Mouse (Mus musculus): ENCODE data around the gene Gbgt1.
A peak's percentile ranks its signal among the peaks of the same experiment; 100 is the strongest.
"Not testable (repeated sequence)": the region's sequence is repeated elsewhere in the genome, so short reads cannot be mapped to it uniquely, and the experiment has no call there.

Gbgt1 gene

DNA sequence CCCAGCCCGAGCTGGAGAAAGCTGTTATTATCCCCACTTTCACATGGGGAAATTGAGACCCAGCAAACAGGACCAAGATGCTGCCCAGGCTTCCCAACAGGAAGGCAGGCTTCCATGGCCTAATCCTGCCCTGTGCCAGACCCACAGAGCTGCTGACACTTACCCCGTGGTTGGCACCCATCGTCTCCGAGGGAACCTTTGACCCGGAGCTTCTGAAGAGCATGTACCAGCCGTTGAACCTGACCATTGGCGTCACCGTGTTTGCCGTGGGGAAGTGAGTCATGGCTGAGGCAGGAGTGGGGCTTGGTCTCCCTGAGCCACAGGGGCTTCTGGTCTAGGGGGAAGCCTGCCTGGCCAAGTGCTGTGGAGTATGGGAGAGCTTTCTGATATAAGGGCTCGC lies 6.3 kb downstream of the Gbgt1 start:
- DNase-seq, result no peak

DNA sequence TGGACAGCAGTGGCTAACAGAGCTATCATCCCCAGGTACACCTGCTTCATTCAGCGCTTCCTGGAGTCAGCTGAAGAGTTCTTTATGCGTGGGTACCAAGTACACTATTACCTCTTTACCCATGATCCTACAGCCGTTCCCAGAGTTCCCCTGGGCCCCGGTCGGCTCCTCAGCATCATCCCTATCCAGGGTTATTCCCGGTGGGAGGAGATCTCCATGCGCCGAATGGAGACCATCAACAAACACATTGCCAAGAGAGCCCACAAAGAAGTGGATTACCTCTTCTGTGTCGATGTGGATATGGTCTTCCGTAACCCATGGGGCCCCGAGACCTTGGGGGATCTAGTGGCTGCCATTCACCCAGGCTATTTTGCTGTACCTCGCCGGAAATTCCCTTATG lies 8.0 kb downstream of the Gbgt1 start:
- no peak for DNase-seq

DNA sequence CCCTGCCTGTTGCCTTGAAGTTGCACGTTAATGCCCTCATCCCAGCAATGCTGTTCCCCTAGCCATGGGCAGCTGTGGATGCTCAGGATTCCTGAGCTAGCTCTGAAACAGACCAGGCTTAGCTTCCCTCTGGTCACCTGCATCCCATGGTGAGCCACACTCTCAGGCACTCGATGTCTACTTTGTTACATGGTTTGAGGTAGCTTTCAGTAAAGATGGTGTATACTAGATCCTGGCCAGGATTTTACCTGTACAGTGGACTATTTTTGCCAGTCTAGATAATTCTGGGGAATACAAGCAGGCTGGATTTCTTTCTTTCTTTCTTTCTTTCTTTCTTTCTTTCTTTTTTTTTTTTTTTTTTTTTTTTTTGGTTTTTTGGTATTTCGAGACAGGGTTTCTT lies 9.1 kb downstream of the Gbgt1 start, which contains the start of gene Gm10134:
Gene Gm10134, plus strand, starts transcription at position 301 of the 400 bp plus-strand sequence.
- no peak for DNase-seq

DNA sequence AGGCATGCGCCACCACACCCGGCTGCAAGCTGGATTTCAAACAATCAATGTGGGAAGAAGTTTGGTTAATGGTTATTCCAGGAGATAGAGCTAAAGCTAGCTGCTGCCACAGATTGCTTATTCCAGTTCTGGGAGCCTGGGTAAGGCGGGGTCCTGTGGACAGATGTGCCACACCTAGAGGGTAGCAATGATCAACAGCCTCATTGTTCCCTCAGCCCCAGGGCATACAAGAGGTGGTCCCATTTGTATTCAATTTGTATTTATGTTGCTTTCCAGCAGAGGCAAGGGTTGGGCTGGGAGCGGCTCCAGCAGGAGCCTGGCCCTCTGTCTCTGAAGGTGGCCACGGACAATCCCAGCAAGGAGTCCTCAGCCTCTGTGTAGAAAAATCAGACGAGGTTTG lies 9.6 kb downstream of the Gbgt1 start:
- DNase-seq, result no peak

DNA sequence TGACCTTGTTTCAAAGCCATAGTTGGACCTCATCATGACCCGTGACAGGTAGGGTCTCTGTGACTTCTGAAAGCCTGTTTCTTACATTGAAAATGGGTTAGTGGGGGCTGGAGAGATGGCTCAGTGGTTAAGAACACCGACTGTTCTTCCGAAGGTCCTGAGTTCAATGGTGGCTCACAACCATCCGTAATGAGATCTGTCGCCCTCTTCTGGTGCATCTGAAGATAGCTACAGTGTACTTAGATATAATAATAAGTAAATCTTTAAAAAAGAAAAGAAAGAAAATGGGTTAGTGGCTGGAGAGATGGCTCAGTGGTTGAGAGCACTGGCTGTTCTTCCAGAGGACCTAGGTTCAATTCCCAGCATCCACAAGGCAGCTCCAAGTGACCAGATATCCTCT lies 14.9 kb downstream of the Gbgt1 start:
- not testable (repeated sequence) for DNase-seq

DNA sequence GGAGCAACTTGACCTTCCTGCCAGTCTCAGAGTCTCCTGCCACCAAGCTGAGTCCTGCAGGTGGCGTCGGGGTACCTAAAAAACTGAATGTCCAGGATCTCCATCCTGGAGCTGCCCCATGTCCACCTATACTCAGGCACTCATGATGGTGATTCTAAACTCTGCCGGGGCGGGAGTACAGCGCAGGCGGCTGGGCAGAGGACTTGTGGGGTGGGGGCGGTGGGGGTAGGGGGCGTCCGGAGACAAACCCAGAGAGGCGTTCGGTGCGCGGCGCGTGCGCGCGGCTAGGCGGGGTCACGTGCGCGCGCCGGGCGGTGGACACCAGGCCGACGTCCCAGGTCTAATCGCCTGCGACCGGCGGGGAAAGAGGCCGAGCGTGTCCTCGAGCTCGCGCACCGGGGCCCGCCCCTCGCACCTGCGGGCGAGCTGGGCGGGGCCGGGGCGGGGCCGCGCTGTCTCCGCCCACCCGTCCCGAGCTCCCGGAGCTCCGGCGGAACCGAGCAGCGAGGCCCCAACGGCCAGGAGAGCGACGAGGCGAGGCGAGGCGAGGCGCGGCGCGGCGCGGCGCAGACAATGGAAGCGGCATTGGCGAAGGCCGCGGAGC lies 16.2 kb downstream of the Gbgt1 start, which contains the start of gene Ralgds:
Gene Ralgds, plus strand, starts transcription at position 328 of the 604 bp plus-strand sequence.
- peak; percentile 76 for DNase-seq

DNA sequence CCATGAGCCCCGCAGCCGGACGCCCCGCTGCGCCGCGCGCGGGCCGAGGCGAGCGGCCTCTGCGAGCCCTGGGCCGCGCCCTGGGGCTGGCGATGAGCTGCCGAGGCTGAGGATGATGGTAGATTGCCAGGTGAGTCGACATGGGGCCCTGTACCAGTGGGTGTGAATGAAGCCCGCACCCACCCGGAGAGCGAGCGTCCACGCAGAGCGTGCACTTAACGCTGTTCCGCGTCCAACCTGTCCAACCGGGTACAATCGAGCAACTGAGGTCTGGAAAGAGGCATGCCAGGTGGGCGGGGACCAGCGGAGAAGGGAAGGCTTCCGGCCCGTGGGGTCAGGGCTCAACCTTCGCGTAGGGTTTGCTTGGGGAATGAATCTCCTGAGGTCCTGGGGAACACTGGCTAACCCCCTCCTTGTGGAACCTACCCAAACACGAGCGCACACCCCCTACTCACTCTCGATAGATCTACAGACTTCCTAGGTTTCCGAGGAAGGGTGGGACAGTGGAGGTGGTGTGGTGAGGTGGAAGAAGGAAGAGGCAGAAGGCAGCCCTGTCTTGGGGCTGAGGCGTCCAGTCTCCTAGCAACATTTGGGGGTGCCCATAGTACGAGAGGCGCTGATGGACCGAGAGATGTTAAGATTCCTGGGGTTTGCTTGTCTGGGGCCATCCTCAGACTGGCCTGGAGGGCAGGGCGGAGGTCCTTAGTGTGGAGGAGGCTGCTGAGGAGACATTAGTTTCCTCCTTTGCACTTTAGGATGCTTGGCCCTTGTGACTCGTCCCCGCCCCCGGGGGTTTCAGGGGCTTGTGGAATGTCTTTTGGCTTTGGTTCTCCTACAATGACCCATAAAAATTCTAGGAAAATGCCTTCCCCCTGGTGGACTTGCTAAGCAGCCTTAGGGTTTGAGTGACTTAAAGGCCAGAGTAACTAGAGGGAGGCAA lies 17.0 kb downstream of the Gbgt1 start:
- DNase-seq, result peak; percentile 33

DNA sequence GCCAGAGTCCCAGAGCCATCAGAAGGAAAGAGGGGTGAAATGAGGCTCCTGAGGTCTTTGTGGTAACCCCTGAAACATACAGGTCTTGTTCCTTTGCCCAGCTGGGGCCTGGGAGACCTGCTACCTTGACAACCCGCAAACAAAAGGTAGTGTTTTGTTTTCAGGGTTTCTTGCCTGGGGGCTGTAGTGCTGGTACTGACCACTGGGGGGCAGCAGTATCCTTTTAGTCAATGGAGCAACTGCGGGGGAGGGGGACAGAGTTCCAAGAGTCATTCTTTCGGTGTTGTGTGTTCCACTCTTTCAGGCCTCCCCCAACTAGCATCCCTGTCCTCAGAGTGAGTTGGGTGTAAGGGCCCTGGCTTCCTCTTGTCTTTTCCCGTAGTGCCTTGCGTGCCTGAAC lies 17.8 kb downstream of the Gbgt1 start:
- DNase-seq, result peak; percentile 64

DNA sequence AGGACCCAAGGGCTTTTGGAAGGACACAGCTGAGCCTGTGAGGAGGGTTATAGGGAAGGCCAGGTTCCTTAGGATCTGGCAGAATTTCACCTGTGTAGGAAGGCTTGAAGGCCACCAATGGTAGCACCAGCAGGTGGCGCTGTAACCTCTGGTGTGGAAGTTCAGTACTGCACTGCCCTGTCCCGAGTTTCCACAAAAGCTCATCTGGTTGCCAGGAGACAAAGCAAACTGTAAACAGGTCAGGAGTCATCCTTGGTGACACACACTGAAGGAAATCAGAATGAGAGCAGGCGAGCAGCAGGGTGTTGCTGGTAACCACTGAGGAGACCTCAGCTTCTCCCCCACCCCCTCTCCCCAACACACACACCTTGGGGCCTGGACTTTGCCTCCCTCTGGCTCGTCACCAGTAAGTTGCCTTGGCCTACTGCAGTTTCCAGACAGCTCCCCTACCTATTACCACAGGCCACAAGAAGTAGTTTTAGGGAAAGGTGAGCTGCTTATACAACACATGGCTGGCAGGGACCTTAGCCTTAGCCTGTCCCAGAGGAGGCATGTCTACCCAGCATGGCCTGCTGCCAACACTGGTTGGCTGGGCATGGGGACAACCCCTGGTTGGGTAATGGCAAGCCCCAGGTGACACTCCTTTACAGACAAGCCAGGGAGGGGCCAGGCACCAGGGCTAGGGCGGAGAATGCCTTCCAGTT lies 20.7 kb downstream of the Gbgt1 start:
- peak; percentile 83 for DNase-seq

DNA sequence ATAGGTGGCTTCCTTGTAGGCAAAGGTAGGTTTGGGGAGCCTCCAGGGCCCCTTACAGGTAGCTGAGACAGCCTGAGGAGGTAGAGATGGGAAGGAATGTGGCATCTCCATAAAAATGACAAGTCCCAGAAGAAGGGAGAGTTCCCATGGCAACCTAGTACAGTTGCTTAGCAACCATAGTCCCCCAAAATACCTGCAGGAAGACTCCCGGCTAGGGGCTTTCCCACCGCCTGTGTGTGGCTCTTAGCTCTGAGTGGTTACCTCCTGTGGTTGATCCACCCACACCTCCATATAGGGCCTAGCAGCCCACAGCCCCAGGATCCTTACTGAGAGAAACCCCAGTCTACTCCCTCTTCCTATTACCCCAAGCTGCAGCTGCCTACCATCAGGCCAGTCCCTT lies 21.5 kb downstream of the Gbgt1 start:
- DNase-seq, result no peak

DNA sequence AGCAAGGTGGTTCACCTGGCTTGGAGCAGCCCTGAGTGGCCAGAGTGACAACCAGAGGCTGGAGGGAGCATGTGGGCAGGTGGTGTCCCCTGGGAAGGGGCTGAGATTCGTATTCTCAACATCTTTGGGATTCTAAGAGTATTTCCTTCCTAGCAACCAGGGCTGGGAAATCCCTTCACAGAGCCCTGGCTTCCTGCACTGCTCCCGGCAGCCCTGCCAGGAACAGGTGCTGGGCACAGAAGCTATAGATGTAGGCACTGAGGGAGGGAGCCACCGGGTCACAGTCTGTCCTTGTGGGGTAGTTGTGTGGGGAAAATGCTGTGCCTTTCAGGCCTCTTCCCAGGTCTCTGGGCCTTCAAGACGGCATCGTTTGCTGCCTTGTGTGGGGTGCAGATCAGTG lies 23.9 kb downstream of the Gbgt1 start:
- no peak for DNase-seq

DNA sequence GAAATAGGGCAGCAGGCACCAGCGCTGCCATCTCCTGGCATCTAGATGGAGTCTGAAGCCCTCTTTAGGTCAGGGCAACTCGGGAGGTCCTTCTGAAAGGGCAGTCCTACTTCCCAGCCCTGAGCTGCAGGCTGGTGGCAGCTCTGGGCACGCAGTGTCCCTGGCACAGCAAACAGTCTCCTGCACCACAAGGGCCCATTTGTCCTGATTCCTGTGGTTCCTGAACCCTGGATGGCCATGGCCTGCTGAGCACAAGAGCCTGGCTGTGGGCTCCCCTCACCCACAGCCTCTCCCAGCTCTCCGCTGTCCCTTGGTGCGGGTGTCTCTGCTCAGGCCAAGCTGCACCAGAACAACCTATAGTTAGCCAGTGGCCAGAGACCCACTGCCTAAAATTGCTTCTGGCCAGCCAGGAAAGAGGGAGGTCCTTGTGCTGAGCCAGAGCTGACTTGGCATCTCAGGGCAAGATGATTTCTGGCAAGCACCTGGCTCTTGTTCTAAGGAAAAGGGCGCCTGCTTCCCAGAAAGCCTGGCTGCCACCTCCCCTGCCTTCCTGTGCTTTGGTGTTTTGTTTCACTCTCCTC lies 25.0 kb downstream of the Gbgt1 start:
- no peak for DNase-seq

DNA sequence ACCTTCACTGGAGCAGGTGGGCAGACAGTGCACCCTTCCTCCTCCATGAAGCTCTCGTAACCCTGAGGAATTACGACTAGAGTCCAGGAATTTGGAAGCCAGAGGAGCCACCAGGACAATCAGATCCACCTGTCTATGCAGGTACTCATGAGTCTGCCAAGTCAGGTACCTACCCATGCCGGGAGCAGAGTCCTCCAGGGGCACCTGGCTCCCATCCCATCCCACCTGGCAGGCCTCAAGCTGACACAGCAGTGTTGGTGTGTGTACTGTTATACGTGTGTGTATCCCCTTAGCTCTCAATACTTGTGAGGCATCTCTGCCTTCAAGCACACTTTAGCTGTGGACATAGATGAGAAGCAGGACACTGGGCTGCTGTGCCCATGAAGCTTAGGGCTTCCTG lies 25.5 kb downstream of the Gbgt1 start:
- peak; percentile 84 for DNase-seq

DNA sequence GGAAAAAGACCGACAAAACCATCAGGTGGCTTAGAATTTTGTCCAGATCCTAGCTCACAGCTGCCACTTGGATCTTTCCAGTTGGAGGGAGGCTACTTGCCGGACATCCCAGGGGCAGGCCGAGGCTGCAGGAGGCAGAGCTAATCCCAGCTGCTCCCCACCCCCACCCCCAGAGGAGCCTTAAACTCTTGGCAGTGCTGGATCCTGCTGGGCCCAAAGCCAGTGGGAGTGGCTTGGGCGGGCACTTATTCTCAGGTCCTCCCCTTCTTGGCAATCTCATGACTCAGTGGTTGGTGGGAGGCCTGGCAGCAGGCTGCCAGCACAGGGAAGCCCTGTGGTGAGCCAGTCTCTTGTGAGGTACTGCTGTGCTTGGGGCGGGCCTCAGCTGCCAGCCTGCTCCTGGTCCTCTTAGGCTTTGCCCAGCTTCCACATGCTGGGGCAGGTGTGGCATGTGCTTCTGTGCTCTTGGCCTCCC lies 27.0 kb downstream of the Gbgt1 start:
- DNase-seq, result peak; percentile 92

DNA sequence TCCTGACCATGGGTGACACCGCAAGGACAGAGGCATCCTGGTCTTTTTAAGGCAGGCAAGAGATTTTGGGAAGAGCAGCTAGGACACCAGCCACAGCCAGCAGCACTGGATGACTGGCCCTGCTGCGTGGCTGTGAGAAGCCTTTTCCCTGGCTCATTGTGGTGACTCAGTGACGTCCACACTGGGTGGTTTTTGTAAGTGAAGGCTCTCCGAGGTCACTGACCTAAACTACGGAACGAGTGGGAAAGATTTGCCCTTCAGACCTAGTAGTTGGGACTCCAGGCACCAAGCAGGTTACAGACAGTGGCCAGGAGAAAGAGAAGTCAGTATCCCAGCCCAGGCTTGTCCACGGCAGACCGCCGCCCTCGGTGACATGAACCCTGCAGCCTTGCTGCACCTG lies 27.7 kb downstream of the Gbgt1 start:
- DNase-seq, result no peak

DNA sequence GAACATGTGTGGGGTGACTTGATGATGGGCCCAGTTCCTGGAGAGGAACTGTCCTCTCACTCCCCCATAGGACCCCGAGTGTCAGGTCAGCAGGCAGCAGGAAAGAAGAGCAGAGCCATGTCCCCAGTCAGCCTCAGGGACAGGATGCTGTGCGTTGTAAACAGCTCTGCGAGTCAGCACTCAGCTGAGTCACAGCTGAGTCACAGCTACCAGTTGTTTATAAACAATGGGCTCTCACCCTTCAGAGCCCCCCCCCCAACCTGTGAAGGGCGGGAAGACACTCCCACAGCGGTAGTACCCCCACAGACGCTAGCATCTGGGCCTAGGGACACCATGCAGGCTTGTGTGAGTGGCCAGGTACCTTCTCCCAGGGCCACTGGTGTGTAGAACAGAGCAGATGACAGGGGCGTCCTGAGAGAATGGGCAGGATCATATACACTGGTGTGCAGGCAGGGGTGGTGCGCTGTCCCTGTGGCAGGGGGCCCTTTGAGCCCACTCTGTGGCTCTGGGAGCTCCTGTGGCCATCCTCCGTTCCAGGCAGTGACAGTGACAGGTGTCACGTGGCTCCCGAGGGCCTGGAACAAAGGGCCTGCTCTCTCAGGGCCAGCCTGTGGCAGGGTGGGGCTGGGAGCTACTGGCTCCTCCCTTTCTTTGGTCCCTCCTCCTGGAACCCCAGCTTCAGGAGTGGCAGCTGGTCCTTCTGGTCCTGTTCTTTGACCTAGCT lies 28.7 kb downstream of the Gbgt1 start:
- DNase-seq, result peak; percentile 71

DNA sequence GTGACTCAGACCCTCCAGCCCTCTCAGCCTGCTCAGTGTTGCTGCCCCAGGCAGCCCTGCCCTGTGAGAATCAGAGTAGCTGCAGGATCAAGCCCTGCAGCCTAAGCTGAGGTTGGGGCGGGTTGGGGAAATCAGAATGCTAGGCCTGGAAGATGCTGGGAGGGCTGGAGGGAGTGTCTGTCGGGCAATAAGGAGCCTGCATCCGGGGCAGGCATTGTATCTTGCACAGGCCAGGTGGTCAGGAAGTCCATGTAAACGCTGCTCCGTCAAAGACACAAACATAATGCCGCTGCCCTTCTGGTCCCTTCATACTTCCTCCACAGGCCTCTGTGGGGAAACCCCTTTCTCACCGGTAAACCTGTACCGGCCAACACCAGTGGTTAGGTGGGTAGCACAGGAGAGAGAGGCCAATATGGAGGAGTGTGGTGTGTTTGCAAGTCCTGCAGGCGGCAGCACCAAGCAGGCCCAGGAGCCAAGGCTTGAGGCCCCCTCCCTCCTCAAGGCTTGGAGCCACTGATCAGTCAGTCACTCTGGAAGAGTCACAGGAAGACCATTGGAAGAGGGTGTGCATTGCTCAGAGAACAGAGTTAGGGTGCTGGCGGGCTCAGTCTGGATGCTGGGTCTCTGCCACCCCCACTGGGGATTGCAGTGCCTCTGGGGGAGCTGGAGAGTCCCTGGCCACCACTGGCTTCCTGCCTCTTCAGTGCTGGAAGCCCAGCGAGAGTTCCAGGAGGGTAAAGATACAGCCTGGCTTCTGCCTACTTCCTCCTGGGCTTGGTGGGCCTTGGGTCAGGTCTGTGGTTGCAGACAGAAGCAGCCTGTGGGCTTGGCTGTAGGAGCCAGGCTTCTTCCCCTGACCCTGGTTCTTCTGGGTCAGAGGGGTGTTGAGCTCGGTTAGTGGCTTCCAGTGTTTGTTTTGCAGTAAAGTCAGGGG lies 29.5 kb downstream of the Gbgt1 start:
- DNase-seq, result no peak

DNA sequence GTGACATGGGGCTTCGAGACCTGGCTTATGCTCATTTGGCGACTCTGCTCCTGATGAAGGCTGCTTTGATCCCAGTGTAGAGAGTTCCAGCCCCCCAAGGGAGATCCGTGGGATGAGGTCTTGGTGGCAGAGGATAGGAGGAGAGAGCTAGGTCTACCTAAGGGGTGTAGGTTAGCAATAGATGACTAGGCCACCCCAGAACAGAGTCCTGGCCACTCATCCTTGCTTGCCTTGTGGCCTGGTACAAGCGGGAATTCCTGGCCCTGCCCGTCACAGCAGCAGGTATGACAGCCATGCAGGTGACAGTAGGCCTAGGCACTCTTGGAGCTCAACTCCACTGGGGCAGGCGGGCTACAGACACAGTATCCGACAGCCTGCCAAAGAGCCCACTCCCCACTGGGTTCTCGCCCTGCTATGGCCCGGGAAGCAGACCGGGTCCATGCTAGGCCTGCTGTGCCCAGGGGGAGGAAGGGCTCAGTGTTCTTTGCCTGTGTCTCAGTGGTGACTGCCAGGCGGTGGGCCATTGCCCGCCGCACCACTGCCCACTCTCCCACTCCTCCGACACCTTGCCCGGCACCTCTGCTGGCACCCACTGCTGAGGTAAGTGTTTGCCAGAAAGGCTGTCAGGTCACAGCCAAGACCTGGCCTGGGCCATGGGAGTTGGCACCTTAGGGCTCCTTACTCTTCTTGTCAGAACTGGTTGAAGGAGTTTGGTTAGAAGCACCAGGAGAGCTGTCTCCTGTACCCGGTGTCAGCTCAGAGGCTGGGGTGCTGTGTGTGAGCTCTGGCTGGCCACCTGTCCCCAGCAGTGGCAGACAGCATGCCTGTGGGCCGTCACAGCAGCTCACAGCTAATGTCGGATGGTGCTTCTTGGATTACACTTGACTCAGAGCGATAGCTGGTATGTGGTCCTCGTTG lies 31.0 kb downstream of the Gbgt1 start:
- no peak for DNase-seq

DNA sequence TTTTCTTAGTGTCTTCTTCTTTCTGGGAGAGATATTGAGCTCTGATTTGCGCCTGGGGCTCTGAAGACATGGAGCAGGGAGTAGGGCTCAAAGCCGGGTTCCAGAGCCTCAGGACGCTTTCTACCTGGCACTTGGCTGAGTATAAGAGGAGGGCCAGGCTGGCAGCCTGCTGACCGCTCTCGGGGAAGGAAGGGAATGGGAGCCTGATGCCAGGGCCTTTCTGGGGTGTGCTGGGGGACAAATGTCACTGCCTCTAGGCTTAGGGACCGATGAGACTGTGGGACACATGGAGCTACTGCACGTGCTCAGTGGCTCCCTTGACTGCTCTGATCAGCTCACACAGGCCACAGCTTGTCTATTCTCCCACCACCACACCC lies 31.7 kb downstream of the Gbgt1 start:
- DNase-seq, result no peak

DNA sequence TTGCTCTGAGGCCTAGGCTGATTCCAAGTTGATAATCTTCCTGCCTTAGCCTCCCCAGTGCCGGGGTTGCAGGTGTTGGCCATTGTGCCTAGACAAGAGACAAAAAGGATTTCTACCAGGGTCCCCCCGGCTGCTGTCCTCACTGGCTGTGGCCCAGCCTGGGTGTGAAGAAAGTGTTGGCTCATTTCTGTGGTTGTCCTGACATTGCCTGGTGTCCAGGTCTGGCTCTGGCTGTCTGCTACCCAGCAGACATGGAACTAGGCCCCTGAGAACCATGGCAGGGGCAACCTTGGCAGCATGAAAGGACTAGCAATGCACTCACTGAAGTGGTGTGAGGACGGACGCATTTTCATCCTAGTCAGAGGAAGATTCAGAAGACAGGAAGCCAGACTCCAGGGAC lies 33.2 kb downstream of the Gbgt1 start:
- DNase-seq, result no peak
